Mouse (Mus musculus) thymus, postnatal 10 days (tissue): ENCODE results near the gene Hoxa4.

Experiments used
- DNase-seq, 2 experiments: peaks; one replicate each; pipeline ENCODE4 v3.0.0; 2021; ENCODE audit warnings: low spot score in 2 of 2

Gene Hoxa4

GRCm38 (mm10) chr6:52190906-52191810 is at the start of gene Hoxa4:
TSS of gene Hoxa4 (minus strand) at chr6:52191753.
- no peak for DNase-seq

- no peak for DNase-seq
These were observed 49.6 kb upstream of the Hoxa4 start for GRCm38 (mm10) chr6:52241001-52241621.

- peak; percentile 55 to 78 for DNase-seq
These were observed 48.9 kb upstream of the Hoxa4 start, which contains the start of gene Hoxa10 for GRCm38 (mm10) chr6:52240389-52241000. TSS of gene Hoxa10 (minus strand) at chr6:52240854.

- no peak for DNase-seq
These were observed 48.3 kb upstream of the Hoxa4 start for GRCm38 (mm10) chr6:52239625-52240388.

GRCm38 (mm10) chr6:52238976-52239375 is 47.4 kb upstream of the Hoxa4 start:
- DNase-seq, result no peak

GRCm38 (mm10) chr6:52238155-52238545 is 46.6 kb upstream of the Hoxa4 start:
- no peak for DNase-seq

GRCm38 (mm10) chr6:52237346-52238154 is 46.0 kb upstream of the Hoxa4 start:
- no peak for DNase-seq

- no peak for DNase-seq
These were observed 45.3 kb upstream of the Hoxa4 start for GRCm38 (mm10) chr6:52236806-52237205.

GRCm38 (mm10) chr6:52235866-52236265 is 44.3 kb upstream of the Hoxa4 start:
- DNase-seq, result no peak

- no peak for DNase-seq
These were observed 43.7 kb upstream of the Hoxa4 start for GRCm38 (mm10) chr6:52235267-52235666.

- no peak for DNase-seq
These were observed 43.0 kb upstream of the Hoxa4 start for GRCm38 (mm10) chr6:52234428-52235140.

- DNase-seq, result no peak
These were observed 42.2 kb upstream of the Hoxa4 start for GRCm38 (mm10) chr6:52233546-52234427.

GRCm38 (mm10) chr6:52232984-52233545 is 41.5 kb upstream of the Hoxa4 start:
- DNase-seq, result no peak

GRCm38 (mm10) chr6:52232568-52232965 is 41.0 kb upstream of the Hoxa4 start:
- no peak for DNase-seq

- no peak for DNase-seq
These were observed 40.5 kb upstream of the Hoxa4 start for GRCm38 (mm10) chr6:52231885-52232567.

GRCm38 (mm10) chr6:52230516-52231165 is 39.1 kb upstream of the Hoxa4 start, which contains the start of gene Hoxa9:
TSS of gene Hoxa9 (minus strand) at chr6:52231089.
- DNase-seq, result no peak

- DNase-seq, result no peak
These were observed 38.2 kb upstream of the Hoxa4 start for GRCm38 (mm10) chr6:52229558-52230416.
